Mouse (Mus musculus) neural tube, embryonic 12.5 days (tissue): Measurements from ENCODE around the gene Fbxl2. TPM values are rescaled to one million over a fixed set of nuclear protein-coding genes. Genes with fewer than 3 reads are reported as not detected.

Experiments used
- ATAC-seq: fragments of 200-750 bp; cut with Nextera tagmentation; 2 replicates; pipeline ENCODE4 v1.8.0; 2017; ENCODE audit warnings: low read depth, mild to moderate bottlenecking, moderate TSS enrichment, moderate library complexity; ENCODE audit not compliant: low FRiP score
- H3K27ac ChIP-seq: fragments of 300-500 bp; sonication (generic); 2 replicates; pipeline ENCODE4 v1.5.1; 2016
- H3K27me3 ChIP-seq: fragments of 300-500 bp; sonication (generic); replicated peaks from 2 replicates; pipeline ENCODE4 v1.6.1; 2016; ENCODE audit warnings: mild to moderate bottlenecking
- H3K36me3 ChIP-seq: fragments of 300-500 bp; sonication (generic); 2 replicates; pipeline ENCODE4 v1.6.1; 2016; ENCODE audit warnings: mild to moderate bottlenecking
- H3K4me1 ChIP-seq: fragments of 300-500 bp; sonication (generic); 2 replicates; pipeline ENCODE4 v1.6.1; 2016
- H3K4me2 ChIP-seq: fragments of 300-500 bp; sonication (generic); replicated peaks from 2 replicates; pipeline ENCODE4 v1.6.1; 2016; ENCODE audit warnings: mild to moderate bottlenecking
- H3K4me3 ChIP-seq: fragments of 300-500 bp; sonication (generic); 2 replicates; pipeline ENCODE4 v1.5.1; 2016
- H3K9ac ChIP-seq: fragments of 300-500 bp; sonication (generic); 2 replicates; pipeline ENCODE4 v1.6.1; 2016; ENCODE audit warnings: mild to moderate bottlenecking
- H3K9me3 ChIP-seq: fragments of 300-500 bp; sonication (generic); 2 replicates; pipeline ENCODE4 v1.6.1; 2016; ENCODE audit warnings: mild to moderate bottlenecking
- WGBS: fragments of 180-500 bp; shearing (Covaris S2); methylation state at CpG from one replicate; pipeline ENCODE4 v1.1.7; 2016; 5-methylcytosine and 5-hydroxymethylcytosine counted together
- polyA plus RNA-seq: library from polyadenylated mRNA; unstranded; fragments of >200 nt; fragmentation: Nextera tagmentation; extraction: Ambion mirVana; gene quantifications from 2 replicates; pipeline ENCODE4 v1.2.1, GENCODE M21; 2016

The Fbxl2 gene
- polyA plus RNA-seq, 1 experiment from 2014 or later, result 13.2 TPM

GRCm38 (mm10) chr9:114050778-114051177, 4.8 kb upstream of the Fbxl2 start:
- Histone ChIP-seq H3K27ac (no peak overlapping the region), H3K27me3 (peaks cover 3% of the 10 kb centered on the region; the same call in 1 of the 2 replicates), H3K4me3 (no peak overlapping the region), H3K4me1 (no peaks in the 10 kb centered on the region), H3K9me3 (no peaks in the 10 kb centered on the region), H3K36me3 (no peaks in the 10 kb centered on the region), H3K4me2 (no peak overlapping the region), H3K9ac (no peak overlapping the region)
- 90% methylated on average over 16 of the region's 16 CpGs for WGBS
- no peak for ATAC-seq

- no peak for ATAC-seq
Observed at GRCm38 (mm10) chr9:114050106-114050505, 4.1 kb upstream of the Fbxl2 start.

GRCm38 (mm10) chr9:114046676-114047075, 685 bp upstream of the Fbxl2 start:
- H3K9me3 ChIP-seq, result no peaks in the 10 kb centered on the region
- H3K9ac ChIP-seq, result no peak overlapping the region
- no peaks in the 10 kb centered on the region for H3K4me1 ChIP-seq
- H3K27me3 ChIP-seq, result no peaks in the 10 kb centered on the region
- no peak overlapping the region for H3K4me3 ChIP-seq
- no peak for ATAC-seq
- H3K4me2 ChIP-seq, result no peak overlapping the region
- 91% methylated on average over 7 of the region's 7 CpGs for WGBS
- H3K36me3 ChIP-seq, result no peaks in the 10 kb centered on the region
- H3K27ac ChIP-seq, result no peak overlapping the region

More at GRCm38 (mm10) chr9:114050106-114050505, 4.1 kb upstream of the Fbxl2 start:
- no peak overlapping the region for H3K9ac ChIP-seq
- no peak overlapping the region for H3K4me3 ChIP-seq
- H3K4me1 ChIP-seq, result no peaks in the 10 kb centered on the region
- no peak overlapping the region for H3K4me2 ChIP-seq
- no peaks in the 10 kb centered on the region for H3K27me3 ChIP-seq
- WGBS, result 90% methylated on average over 7 of the region's 7 CpGs
- no peaks in the 10 kb centered on the region for H3K36me3 ChIP-seq
- H3K9me3 ChIP-seq, result no peaks in the 10 kb centered on the region
- H3K27ac ChIP-seq, result no peak overlapping the region

GRCm38 (mm10) chr9:114044446-114044845, 1.5 kb downstream of the Fbxl2 start:
- WGBS, result 65% methylated on average over 3 of the region's 3 CpGs
- Histone ChIP-seq H3K4me2 (no peak overlapping the region), H3K36me3 (no peaks in the 10 kb centered on the region), H3K27ac (no peak overlapping the region), H3K9me3 (no peaks in the 10 kb centered on the region), H3K27me3 (no peaks in the 10 kb centered on the region), H3K4me3 (no peak overlapping the region), H3K4me1 (no peaks in the 10 kb centered on the region), H3K9ac (no peak overlapping the region)
- no peak for ATAC-seq

DNA sequence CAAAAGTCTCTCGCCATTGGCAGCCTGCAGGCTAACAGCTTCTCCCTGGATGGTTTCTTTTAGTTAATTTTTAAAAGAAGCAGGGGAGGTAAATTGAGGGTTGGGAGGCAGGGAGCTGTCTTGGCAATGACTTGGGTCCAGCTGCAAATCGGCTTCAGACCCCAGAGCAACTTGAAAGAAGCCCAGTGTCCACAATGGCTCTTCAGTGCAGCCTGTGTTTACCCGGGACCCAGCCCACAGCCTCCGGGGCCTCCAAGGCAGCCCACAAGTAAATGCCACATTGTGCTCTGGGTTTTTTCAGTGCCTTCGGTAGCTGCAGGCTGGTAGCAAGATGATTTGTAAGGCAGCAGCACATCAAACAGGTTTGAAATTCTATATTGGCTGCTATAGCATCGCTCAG, 3.5 kb downstream of the Fbxl2 start:
- Histone ChIP-seq H3K4me2 (no peak overlapping the region), H3K4me3 (no peak overlapping the region), H3K27ac (no peak overlapping the region), H3K4me1 (no peaks in the 10 kb centered on the region), H3K36me3 (no peaks in the 10 kb centered on the region), H3K9me3 (no peaks in the 10 kb centered on the region), H3K9ac (no peak overlapping the region), H3K27me3 (no peaks in the 10 kb centered on the region)
- WGBS, result 32% methylated on average over 6 of the region's 6 CpGs
- ATAC-seq, result no peak

- Histone ChIP-seq H3K4me2 (no peak overlapping the region), H3K4me1 (no peaks in the 10 kb centered on the region), H3K36me3 (no peaks in the 10 kb centered on the region), H3K27ac (no peak overlapping the region), H3K27me3 (no peaks in the 10 kb centered on the region), H3K9ac (no peak overlapping the region), H3K9me3 (no peaks in the 10 kb centered on the region), H3K4me3 (no peak overlapping the region)
- no peak for ATAC-seq
- 75% methylated on average over 4 of the region's 4 CpGs for WGBS
Observed at GRCm38 (mm10) chr9:114040945-114041344, 5.0 kb downstream of the Fbxl2 start.

GRCm38 (mm10) chr9:114026261-114026934, 19.6 kb downstream of the Fbxl2 start:
- peak overlapping the region; percentile 82 for H3K4me2 ChIP-seq
- H3K36me3 ChIP-seq, result no peaks in the 10 kb centered on the region
- H3K27me3 ChIP-seq, result no peaks in the 10 kb centered on the region
- peak overlapping the region; percentile 75 for H3K4me3 ChIP-seq
- no peak overlapping the region for H3K27ac ChIP-seq
- under 1% methylated on average over 51 of the region's 52 CpGs for WGBS
- ATAC-seq, result peak; percentile 95
- H3K9me3 ChIP-seq, result no peaks in the 10 kb centered on the region
- H3K4me1 ChIP-seq, result peaks cover 11% of the 10 kb centered on the region; the same call in 1 of the 2 replicates
- H3K9ac ChIP-seq, result peak overlapping the region; percentile 71

- H3K9me3 ChIP-seq, result no peaks in the 10 kb centered on the region
- peak overlapping the region; percentile 71; the same call in 1 of the 2 replicates for H3K9ac ChIP-seq
Observed at GRCm38 (mm10) chr9:114025846-114026245, 20.1 kb downstream of the Fbxl2 start.

GRCm38 (mm10) chr9:114025182-114025581, 20.8 kb downstream of the Fbxl2 start:
- no peak overlapping the region for H3K27ac ChIP-seq
- no peaks in the 10 kb centered on the region for H3K27me3 ChIP-seq
- no peaks in the 10 kb centered on the region for H3K36me3 ChIP-seq
- no peak overlapping the region for H3K4me3 ChIP-seq
- no peak overlapping the region for H3K9ac ChIP-seq
- H3K4me1 ChIP-seq, result peaks cover 11% of the 10 kb centered on the region; the same call in 1 of the 2 replicates
- peak overlapping the region; percentile 82 for H3K4me2 ChIP-seq
- 50% methylated on average over 9 of the region's 9 CpGs for WGBS
- H3K9me3 ChIP-seq, result no peaks in the 10 kb centered on the region
- no peak for ATAC-seq

More at GRCm38 (mm10) chr9:114025846-114026245, 20.1 kb downstream of the Fbxl2 start:
- ATAC-seq, result no peak
- H3K4me3 ChIP-seq, result peak overlapping the region; percentile 75
- peaks cover 11% of the 10 kb centered on the region; the same call in 1 of the 2 replicates for H3K4me1 ChIP-seq
- peak overlapping the region; percentile 82 for H3K4me2 ChIP-seq
- H3K27me3 ChIP-seq, result no peaks in the 10 kb centered on the region
- WGBS, result 8% methylated on average over 8 of the region's 8 CpGs
- no peak overlapping the region for H3K27ac ChIP-seq
- no peaks in the 10 kb centered on the region for H3K36me3 ChIP-seq

DNA sequence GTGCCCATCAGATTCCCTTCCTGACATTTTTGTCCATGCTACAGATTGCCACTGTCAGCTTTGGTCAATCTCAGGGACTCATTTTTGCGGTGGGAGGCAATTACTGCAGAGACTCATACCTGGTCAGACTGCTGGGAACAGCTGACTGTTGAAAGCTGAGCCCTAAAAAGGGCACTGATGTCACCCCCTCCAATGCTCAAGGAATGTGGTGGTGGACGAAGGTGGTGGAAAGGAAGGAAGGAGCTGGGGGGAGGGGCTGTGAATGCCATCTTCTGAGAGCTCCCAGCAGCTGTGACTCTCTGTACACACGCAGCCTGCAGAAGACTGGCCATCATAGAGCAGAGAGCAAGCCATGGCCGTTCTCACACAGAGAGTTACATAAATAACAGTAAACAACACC, 23.9 kb downstream of the Fbxl2 start:
- Histone ChIP-seq H3K9me3 (no peaks in the 10 kb centered on the region), H3K27ac (no peak overlapping the region), H3K4me2 (no peak overlapping the region), H3K27me3 (no peaks in the 10 kb centered on the region), H3K4me3 (no peak overlapping the region), H3K4me1 (peaks cover 11% of the 10 kb centered on the region; the same call in 1 of the 2 replicates), H3K36me3 (no peaks in the 10 kb centered on the region), H3K9ac (no peak overlapping the region)
- no peak for ATAC-seq
- WGBS, result 69% methylated on average over 4 of the region's 4 CpGs

- no peak overlapping the region for H3K4me2 ChIP-seq
- 89% methylated on average over 7 of the region's 7 CpGs for WGBS
- no peak overlapping the region for H3K9ac ChIP-seq
- H3K9me3 ChIP-seq, result no peaks in the 10 kb centered on the region
- no peaks in the 10 kb centered on the region for H3K4me1 ChIP-seq
- H3K27me3 ChIP-seq, result no peaks in the 10 kb centered on the region
- H3K27ac ChIP-seq, result no peak overlapping the region
- H3K4me3 ChIP-seq, result no peak overlapping the region
- H3K36me3 ChIP-seq, result no peaks in the 10 kb centered on the region
- no peak for ATAC-seq
Observed at GRCm38 (mm10) chr9:114019012-114019762, 26.8 kb downstream of the Fbxl2 start.

DNA sequence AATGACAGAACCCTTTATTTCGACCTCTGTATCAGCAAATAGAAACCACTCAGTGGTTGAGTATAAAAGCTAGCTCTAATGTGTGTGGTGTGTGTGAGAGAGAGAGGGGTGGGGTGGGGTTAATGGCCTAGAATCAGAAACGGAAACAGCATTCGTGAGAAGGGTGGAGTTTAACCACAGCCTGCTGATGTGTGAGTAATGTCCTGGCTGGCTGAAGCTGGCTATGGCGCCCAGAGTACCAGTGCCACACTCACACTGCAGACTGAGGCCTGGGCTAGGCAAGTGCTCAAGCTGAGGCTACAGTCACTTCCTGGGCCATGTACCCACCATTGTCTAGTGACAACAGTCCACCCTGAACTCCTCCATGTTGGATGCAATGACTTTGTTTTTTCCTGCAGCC, 29.6 kb downstream of the Fbxl2 start:
- Histone ChIP-seq H3K4me2 (no peak overlapping the region), H3K27ac (no peak overlapping the region), H3K4me1 (no peaks in the 10 kb centered on the region), H3K4me3 (no peak overlapping the region), H3K9me3 (no peaks in the 10 kb centered on the region), H3K9ac (no peak overlapping the region), H3K36me3 (no peaks in the 10 kb centered on the region), H3K27me3 (no peaks in the 10 kb centered on the region)
- no peak for ATAC-seq
- 84% methylated on average over 4 of the region's 4 CpGs for WGBS
